Mouse (Mus musculus): ENCODE results near the gene Tmem121. TPM values are rescaled to one million over a fixed set of nuclear protein-coding genes. Genes with fewer than 3 reads are reported as not detected.

Gene Tmem121
- polyA plus RNA-seq, 1 experiment from 2014 or later: 17.0 TPM

DNA sequence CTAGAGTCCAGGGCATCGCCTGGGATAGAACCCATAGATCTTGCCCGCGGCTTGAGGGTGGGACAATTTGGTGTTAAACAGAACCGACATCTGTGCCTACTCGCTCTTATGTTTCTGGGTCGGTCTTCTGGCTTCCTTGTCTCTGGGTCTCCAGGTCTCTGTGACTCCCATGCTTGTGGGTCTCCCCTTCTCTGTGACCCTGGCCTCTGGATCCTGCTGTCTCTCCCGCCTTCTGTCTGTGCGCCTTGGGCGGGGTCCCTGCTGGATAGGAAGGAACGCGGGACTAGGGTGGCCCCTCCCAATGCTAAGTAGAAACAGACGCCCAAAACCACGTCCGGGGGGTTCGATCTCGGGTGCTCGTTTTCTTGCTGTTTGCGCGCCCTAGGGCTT is 33.5 kb upstream of the Tmem121 start:
- H3K9ac ChIP-seq (ENCODE audit: low read length): peak overlapping the region; percentile 43
- no peaks in the 10 kb centered on the region for H3K36me3 ChIP-seq (ENCODE audit: control insufficient read depth, insufficient read depth, low read length)
- H3K27me3 ChIP-seq (ENCODE audit: control insufficient read depth, insufficient read depth, low read length): peaks cover 11% of the 10 kb centered on the region
- H3K4me1 ChIP-seq (replicated peaks; ENCODE audit: control insufficient read depth, insufficient read depth, low read length): peaks cover 20% of the 10 kb centered on the region
- ATAC-seq (replicated peaks; ENCODE audit: low FRiP score) (no peak), DNase-seq (ENCODE audit: low spot score) (no peak)
- no peaks in the 10 kb centered on the region for H3K9me3 ChIP-seq (ENCODE audit: control insufficient read depth, low read length)
- no peak overlapping the region for H3K27ac ChIP-seq (ENCODE audit: low read depth, low read length)
- peak overlapping the region; percentile 64 for H3K4me2 ChIP-seq (ENCODE audit: low read depth, low read length, severe bottlenecking)
- 25% methylated on average over 19 of the region's 19 CpGs for WGBS
- peak overlapping the region; percentile 43 for H3K4me3 ChIP-seq (ENCODE audit: low read depth, low read length)

DNA sequence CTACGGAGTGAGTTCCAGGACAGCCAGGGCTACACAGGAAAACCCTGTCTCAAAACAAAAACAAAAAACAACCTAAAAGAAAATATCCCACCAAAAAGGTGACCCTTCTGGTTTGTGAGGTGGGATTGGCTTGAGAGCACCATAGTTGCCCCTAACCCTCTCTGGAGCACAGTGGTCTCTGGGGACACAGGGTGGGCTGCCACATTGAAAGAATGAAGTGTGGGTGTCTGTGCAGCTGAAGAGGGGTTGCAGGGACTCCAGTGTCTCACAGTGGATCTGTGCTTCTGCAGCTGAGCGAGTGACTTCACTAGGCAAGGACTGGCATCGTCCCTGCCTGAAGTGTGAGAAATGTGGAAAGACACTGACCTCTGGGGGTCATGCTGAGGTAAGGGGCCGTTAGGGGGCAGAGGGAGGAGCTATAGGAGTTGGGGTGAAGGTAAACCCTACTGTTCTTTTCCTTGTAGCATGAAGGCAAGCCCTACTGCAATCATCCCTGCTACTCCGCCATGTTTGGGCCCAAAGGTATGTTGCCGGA is 32.7 kb upstream of the Tmem121 start:
- Histone ChIP-seq H3K27me3 (ENCODE audit: control insufficient read depth, insufficient read depth, low read length) (peaks cover 11% of the 10 kb centered on the region), H3K36me3 (ENCODE audit: control insufficient read depth, insufficient read depth, low read length) (no peaks in the 10 kb centered on the region), H3K4me3 (ENCODE audit: low read depth, low read length) (no peak overlapping the region), H3K9me3 (ENCODE audit: control insufficient read depth, low read length) (no peaks in the 10 kb centered on the region), H3K4me2 (ENCODE audit: low read depth, low read length, severe bottlenecking) (no peak overlapping the region), H3K9ac (ENCODE audit: low read length) (no peak overlapping the region), H3K4me1 (replicated peaks; ENCODE audit: control insufficient read depth, insufficient read depth, low read length) (peaks cover 22% of the 10 kb centered on the region), H3K27ac (ENCODE audit: low read depth, low read length) (no peak overlapping the region)
- no peak for DNase-seq (ENCODE audit: low spot score)
- no peak for ATAC-seq (replicated peaks; ENCODE audit: low FRiP score)
- 72% methylated on average over 6 of the region's 6 CpGs for WGBS

- ATAC-seq (replicated peaks; ENCODE audit: low FRiP score): no peak
- 94% methylated on average over 7 of the region's 7 CpGs for WGBS
- H3K27me3 ChIP-seq (ENCODE audit: control insufficient read depth, insufficient read depth, low read length): peaks cover 11% of the 10 kb centered on the region
Observed at GRCm38 (mm10) chr12:113153971-113154370, 31.8 kb upstream of the Tmem121 start.

DNA sequence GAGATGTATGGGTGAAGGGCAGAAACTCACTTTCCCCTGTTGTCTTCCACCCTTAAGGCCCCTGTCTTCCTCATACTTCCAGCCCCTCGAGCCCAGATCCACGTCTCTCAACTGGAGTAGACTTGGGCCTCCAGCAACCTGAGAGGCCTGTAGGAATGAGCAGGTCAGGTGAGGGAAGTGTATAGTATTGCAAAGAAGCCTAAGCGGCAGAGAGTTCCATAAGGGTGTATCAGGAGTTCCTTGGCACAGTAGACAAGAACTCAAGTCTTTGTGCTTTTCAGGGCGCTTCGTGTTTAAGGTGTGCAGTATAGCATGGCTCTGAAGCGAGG is 31.0 kb upstream of the Tmem121 start:
- DNase-seq (ENCODE audit: low spot score) (no peak), ATAC-seq (replicated peaks; ENCODE audit: low FRiP score) (no peak)
- WGBS: 81% methylated on average over 6 of the region's 6 CpGs
- no peaks in the 10 kb centered on the region for H3K9me3 ChIP-seq (ENCODE audit: control insufficient read depth, low read length)
- peak overlapping the region; percentile 48; the same call in 1 of the 2 replicates for H3K4me2 ChIP-seq (ENCODE audit: low read depth, low read length, severe bottlenecking)
- H3K36me3 ChIP-seq (ENCODE audit: control insufficient read depth, insufficient read depth, low read length): no peaks in the 10 kb centered on the region
- H3K4me3 ChIP-seq (ENCODE audit: low read depth, low read length): no peak overlapping the region
- H3K27me3 ChIP-seq (ENCODE audit: control insufficient read depth, insufficient read depth, low read length): peaks cover 11% of the 10 kb centered on the region
- H3K4me1 ChIP-seq (replicated peaks; ENCODE audit: control insufficient read depth, insufficient read depth, low read length): peaks cover 18% of the 10 kb centered on the region
- H3K27ac ChIP-seq (ENCODE audit: low read depth, low read length): no peak overlapping the region
- no peak overlapping the region for H3K9ac ChIP-seq (ENCODE audit: low read length)

More at GRCm38 (mm10) chr12:113153971-113154370, 31.8 kb upstream of the Tmem121 start:
- H3K4me3 ChIP-seq (ENCODE audit: low read depth, low read length): no peak overlapping the region
- H3K4me2 ChIP-seq (ENCODE audit: low read depth, low read length, severe bottlenecking): no peak overlapping the region
- no peaks in the 10 kb centered on the region for H3K9me3 ChIP-seq (ENCODE audit: control insufficient read depth, low read length)
- DNase-seq (ENCODE audit: low spot score): no peak
- H3K36me3 ChIP-seq (ENCODE audit: control insufficient read depth, insufficient read depth, low read length): no peaks in the 10 kb centered on the region
- H3K4me1 ChIP-seq (replicated peaks; ENCODE audit: control insufficient read depth, insufficient read depth, low read length): peaks cover 18% of the 10 kb centered on the region
- H3K9ac ChIP-seq (ENCODE audit: low read length): no peak overlapping the region
- no peak overlapping the region for H3K27ac ChIP-seq (ENCODE audit: low read depth, low read length)

- H3K4me1 ChIP-seq (replicated peaks; ENCODE audit: control insufficient read depth, insufficient read depth, low read length): peaks cover 18% of the 10 kb centered on the region
- WGBS: 4% methylated on average over 32 of the region's 32 CpGs
- peak overlapping the region; percentile 63 for H3K4me3 ChIP-seq (ENCODE audit: low read depth, low read length)
- H3K4me2 ChIP-seq (ENCODE audit: low read depth, low read length, severe bottlenecking): peak overlapping the region; percentile 48
- no peaks in the 10 kb centered on the region for H3K9me3 ChIP-seq (ENCODE audit: control insufficient read depth, low read length)
- H3K27ac ChIP-seq (ENCODE audit: low read depth, low read length): no peak overlapping the region
- DNase-seq (ENCODE audit: low spot score): peak; percentile 70
- H3K36me3 ChIP-seq (ENCODE audit: control insufficient read depth, insufficient read depth, low read length): no peaks in the 10 kb centered on the region
- peak overlapping the region; percentile 48 for H3K9ac ChIP-seq (ENCODE audit: low read length)
- ATAC-seq (replicated peaks; ENCODE audit: low FRiP score): peak; percentile 5
- peaks cover 11% of the 10 kb centered on the region for H3K27me3 ChIP-seq (ENCODE audit: control insufficient read depth, insufficient read depth, low read length)
Observed at GRCm38 (mm10) chr12:113155076-113155771, 30.5 kb upstream of the Tmem121 start.

DNA sequence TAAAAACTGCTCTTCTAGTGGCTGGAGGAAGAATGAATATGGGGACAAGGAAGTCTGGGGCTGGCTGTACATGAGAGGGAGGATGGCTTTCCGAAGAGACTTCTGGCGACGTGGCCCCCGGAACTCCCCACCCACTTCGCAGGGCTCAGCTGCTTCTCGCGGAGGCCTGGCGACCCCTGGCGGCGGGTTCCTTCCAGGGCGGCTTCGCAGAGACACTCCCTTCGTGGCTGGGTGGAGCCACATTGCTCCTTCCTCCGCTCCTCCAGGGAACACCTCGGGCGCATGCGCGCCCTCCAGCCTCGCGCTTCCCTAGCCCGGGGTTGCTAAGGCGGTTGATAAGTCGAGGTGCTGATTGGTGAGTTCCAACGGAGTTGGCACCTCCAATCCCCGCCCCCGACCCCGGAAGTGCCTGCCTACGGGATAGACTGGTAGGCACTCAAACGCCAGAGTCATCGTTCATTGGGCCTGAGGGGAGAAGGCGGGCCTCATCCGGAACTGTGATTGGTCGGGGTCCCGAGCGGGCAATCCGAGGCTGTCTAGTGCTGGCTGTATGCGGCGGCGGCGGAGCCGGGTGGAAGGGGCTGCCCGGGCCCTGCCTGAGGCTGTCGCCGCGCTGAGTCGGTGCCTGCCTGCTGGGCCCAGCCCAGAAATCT is 29.7 kb upstream of the Tmem121 start, which contains the start of gene Tedc1:
Gene Tedc1 (plus strand): TSS at position 535 of the 653 bp plus-strand sequence.
- Histone ChIP-seq H3K4me3 (ENCODE audit: low read depth, low read length) (peak within 1 kb of the TSS; percentile 63), H3K27me3 (ENCODE audit: control insufficient read depth, insufficient read depth, low read length) (peaks cover 6% of the 10 kb centered on the region; the same call in 1 of the 2 replicates), H3K36me3 (ENCODE audit: control insufficient read depth, insufficient read depth, low read length) (no peaks in the 10 kb centered on the region), H3K9ac (ENCODE audit: low read length) (peak within 1 kb of the TSS; percentile 64), H3K27ac (ENCODE audit: low read depth, low read length) (no peak within 1 kb of the TSS), H3K9me3 (ENCODE audit: control insufficient read depth, low read length) (no peaks in the 10 kb centered on the region), H3K4me2 (ENCODE audit: low read depth, low read length, severe bottlenecking) (peak within 1 kb of the TSS; percentile 87), H3K4me1 (replicated peaks; ENCODE audit: control insufficient read depth, insufficient read depth, low read length) (peaks cover 18% of the 10 kb centered on the region)
- DNase-seq (ENCODE audit: low spot score) (peak; percentile 100), ATAC-seq (replicated peaks; ENCODE audit: low FRiP score) (peak; percentile 97)
- under 1% methylated on average over 46 of the region's 46 CpGs for whole genome bisulfite sequencing

DNA sequence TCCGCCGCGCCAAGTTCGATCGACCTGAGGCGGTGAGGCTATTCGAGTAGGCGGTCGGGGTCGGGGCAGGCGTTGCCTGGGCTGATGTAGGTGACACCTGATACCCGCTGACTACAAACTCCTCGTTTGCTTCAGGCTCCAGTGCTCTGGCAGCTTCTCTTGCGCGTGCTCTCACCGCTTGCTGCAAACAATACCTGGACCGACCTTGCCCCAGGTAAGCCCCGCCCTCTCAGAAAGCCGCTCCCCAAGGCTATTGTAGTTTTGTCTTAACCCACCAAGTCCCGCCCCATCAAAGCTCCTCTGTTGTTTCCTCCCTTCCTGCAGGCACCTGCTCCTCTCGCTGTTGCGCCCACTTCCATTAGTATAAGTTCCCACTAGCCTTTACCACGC is 29.2 kb upstream of the Tmem121 start:
- Histone ChIP-seq H3K27ac (ENCODE audit: low read depth, low read length) (no peak overlapping the region), H3K4me3 (ENCODE audit: low read depth, low read length) (peak overlapping the region; percentile 63)
- under 1% methylated on average over 23 of the region's 23 CpGs for WGBS

DNA sequence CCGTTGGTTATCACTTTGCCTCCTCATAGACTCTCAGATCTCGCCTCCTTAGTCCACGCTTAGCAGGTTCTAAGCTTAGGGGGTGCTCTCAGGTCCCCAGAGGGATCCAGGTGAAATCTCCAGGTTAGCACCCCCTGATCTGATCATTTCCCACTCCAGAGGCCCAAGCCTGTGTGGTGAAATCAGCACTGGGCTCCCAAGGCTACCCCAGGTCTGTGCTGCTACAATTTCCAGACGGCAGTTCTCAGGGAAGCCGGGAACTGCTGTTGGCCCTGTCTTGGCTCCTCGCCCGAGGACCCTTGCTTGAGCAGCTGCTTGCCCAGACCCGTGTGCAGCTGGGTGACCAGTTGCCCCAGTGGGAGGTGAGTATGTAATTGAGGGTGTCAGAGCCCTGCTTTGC is 28.7 kb upstream of the Tmem121 start:
- peak overlapping the region; percentile 63 for H3K4me3 ChIP-seq (ENCODE audit: low read depth, low read length)
- no peaks in the 10 kb centered on the region for H3K36me3 ChIP-seq (ENCODE audit: control insufficient read depth, insufficient read depth, low read length)
- H3K27ac ChIP-seq (ENCODE audit: low read depth, low read length): no peak overlapping the region
- H3K9me3 ChIP-seq (ENCODE audit: control insufficient read depth, low read length): no peaks in the 10 kb centered on the region
- H3K27me3 ChIP-seq (ENCODE audit: control insufficient read depth, insufficient read depth, low read length): peaks cover 4% of the 10 kb centered on the region; the same call in 1 of the 2 replicates
- 34% methylated on average over 8 of the region's 8 CpGs for WGBS
- H3K4me1 ChIP-seq (replicated peaks; ENCODE audit: control insufficient read depth, insufficient read depth, low read length): peaks cover 13% of the 10 kb centered on the region
- H3K9ac ChIP-seq (ENCODE audit: low read length): peak overlapping the region; percentile 64
- peak overlapping the region; percentile 87 for H3K4me2 ChIP-seq (ENCODE audit: low read depth, low read length, severe bottlenecking)
- DNase-seq (ENCODE audit: low spot score) (no peak), ATAC-seq (replicated peaks; ENCODE audit: low FRiP score) (no peak)

More for the DNA sequence above, 29.2 kb upstream of the Tmem121 start:
- Histone ChIP-seq H3K27me3 (ENCODE audit: control insufficient read depth, insufficient read depth, low read length) (peaks cover 4% of the 10 kb centered on the region; the same call in 1 of the 2 replicates), H3K36me3 (ENCODE audit: control insufficient read depth, insufficient read depth, low read length) (no peaks in the 10 kb centered on the region), H3K4me1 (replicated peaks; ENCODE audit: control insufficient read depth, insufficient read depth, low read length) (peaks cover 15% of the 10 kb centered on the region), H3K9me3 (ENCODE audit: control insufficient read depth, low read length) (no peaks in the 10 kb centered on the region), H3K9ac (ENCODE audit: low read length) (peak overlapping the region; percentile 64), H3K4me2 (ENCODE audit: low read depth, low read length, severe bottlenecking) (peak overlapping the region; percentile 87)
- DNase-seq (ENCODE audit: low spot score) (no peak), ATAC-seq (replicated peaks; ENCODE audit: low FRiP score) (no peak)

Data from forebrain, embryonic 11.5 days (tissue).